Mouse (Mus musculus): ENCODE measurements around the gene Per1.

Per1 gene

DNA sequence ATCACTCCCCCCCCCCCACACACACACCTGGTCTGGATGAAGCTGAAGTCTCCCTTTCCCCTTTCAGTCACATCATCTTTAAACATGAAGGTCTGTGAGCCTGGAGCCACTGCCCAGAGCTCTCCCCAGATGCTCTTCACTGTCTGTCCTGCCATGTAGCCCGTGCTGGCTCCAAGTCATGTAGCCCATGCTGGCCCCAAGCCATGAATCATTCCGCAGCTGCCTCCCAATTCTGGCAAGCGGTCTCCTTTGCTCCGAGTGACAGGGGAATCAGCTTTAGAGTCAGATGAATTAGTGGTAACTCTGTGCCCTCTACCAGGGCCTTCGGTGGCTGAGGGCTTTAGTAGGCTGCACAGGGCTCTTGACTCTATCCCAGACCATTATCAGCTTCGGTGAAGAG is 54.7 kb downstream of the Per1 start:
- DNase-seq, result no peak

DNA sequence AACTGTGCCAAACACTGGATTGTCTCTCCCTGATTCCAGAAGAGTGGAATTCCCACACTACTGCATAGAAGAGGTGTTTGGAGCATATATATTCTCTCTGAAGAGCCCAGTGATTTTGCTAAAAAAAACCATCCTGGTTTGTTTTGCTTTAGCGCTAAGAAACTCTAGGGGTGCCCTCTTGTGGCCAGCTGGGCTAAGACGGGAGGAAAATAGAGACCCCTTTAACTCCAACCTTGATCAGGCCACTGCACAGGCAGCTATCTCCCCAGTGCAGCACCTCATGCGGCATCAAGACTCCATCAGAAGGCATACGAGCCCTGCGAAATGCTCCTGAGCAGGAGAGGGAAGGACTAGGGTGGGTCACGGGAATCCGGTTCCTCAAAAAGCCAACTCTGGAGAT is 55.4 kb downstream of the Per1 start:
- peak; percentile 80 for DNase-seq

DNA sequence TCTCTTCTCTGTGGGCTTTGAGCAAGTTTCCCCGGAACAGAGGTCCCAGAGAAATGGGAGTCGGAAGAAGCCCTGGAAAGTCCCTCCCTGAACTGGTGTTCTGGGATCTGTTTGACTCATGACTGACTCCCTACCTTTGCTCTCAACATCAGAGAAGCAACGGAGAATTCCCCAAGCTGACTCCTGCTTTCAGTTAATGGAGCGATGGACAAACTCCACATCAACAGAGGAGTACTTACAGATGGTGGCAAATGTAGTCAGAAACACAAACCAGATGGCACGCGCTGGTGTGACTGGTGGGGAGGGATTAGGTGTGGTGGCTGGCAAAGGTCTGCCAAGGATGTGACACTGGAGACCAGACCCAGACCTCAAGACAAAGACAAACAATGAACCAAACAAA is 56.0 kb downstream of the Per1 start:
- no peak for DNase-seq

DNA sequence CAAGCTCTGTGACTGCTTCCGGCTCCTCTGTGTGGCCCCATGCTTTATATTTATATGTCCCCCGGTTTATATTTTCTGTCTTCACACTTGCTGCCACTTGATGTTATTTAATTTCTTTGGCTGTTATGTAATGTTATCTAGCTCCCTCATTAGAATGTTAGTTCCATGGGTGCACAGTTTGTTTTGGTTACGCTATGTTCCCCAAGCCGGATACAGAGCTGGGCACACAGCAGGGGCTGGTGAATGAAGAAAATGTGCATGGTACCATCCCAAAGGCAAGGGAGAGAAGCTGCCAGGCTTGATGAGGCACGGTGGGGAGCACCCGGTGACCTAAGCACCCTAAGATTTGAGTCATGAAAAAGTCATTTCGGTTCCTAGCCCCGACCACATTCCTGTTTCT is 58.8 kb downstream of the Per1 start:
- DNase-seq, result no peak

DNA sequence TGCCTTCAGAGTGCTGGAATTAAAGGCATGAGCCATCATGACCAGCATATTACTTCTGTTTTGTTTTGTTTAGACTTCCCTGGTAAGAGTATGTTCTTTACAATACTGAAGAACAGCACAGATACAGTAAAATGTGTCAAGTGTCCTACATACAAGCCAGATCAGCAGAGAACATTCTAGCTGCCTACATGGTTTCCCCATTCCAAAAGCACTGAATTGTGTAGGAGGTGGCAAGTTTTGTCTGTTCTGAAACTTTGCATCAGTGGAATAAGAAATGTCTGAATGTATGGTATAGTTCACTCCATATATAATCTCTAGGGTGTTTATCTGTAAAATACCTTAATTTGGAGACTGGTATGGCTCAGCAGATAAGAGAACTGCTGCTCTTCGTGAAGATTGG is 60.3 kb downstream of the Per1 start:
- DNase-seq, result no peak

DNA sequence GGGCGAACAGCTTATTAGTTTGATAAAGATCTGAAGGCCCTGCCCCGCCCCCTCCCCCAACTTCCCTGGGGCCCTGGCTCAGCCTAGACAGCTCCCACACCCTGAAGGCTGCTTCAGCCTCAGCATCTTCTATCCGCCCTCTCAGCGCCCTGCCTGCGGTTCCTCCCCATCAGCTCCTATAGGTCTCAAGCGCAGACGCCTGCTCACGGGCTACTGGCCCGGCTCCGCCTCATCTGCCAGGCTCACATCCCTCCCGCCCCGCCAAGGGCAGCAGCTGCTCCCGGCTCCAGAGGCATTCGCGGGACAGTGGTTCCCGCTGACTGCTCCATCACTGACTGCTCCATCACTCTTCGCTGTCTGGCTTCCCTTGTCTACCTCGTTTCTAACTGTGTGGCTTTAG is 61.8 kb downstream of the Per1 start, which contains the start of gene Alox12b:
Gene Alox12b (plus strand): TSS at position 190 of the 400 bp plus-strand sequence.
- no peak for DNase-seq
